Mouse (Mus musculus) liver, adult (tissue): Measurements from ENCODE around the gene Ulk1.
A peak's percentile ranks its signal among the peaks of the same experiment; 100 is the strongest.

Experiments
- GATA4 ChIP-seq: IDR thresholded peaks from 2 replicates; pipeline ENCODE4 v1.6.1; 2014; ENCODE audit warnings: mild to moderate bottlenecking, low read length; ENCODE audit not compliant: insufficient replicate concordance

Ulk1 gene

DNA sequence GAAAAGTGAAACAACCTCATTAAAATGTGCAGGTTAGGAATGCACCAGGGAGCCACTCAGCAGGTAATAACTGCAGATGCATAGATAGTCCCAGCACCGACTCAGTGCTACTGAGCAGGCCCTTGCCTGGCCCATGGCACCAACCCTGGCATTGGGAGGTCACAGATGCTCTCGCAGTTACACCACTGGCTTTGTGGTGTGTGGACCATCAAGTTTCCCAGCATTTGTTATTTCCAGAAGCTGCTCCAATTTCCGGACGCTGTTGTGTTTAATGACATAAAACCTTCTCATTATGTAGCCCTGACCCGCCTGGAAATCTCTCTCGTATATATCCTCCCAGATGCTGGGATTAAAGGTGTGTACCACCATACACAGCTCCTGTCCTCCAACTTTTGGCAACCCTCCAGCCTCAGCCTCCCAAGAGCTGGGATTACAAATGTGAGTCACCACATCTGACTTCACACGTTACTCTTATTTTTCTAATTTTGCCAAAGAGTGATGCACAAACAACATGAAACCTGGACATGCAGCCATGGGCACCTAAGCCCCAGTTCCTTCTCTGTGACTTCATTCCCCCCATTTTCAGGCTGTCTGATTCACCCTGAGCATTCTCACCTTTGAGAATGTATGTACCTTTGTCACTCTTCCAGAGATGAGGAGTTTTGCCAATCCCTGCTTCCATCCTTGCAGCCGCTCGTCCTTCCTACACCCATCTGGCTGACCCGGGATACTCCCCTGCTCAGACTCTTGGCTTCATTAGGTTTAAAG lies 29.0 kb downstream of the Ulk1 start:
- no peak for TF ChIP-seq GATA4

DNA sequence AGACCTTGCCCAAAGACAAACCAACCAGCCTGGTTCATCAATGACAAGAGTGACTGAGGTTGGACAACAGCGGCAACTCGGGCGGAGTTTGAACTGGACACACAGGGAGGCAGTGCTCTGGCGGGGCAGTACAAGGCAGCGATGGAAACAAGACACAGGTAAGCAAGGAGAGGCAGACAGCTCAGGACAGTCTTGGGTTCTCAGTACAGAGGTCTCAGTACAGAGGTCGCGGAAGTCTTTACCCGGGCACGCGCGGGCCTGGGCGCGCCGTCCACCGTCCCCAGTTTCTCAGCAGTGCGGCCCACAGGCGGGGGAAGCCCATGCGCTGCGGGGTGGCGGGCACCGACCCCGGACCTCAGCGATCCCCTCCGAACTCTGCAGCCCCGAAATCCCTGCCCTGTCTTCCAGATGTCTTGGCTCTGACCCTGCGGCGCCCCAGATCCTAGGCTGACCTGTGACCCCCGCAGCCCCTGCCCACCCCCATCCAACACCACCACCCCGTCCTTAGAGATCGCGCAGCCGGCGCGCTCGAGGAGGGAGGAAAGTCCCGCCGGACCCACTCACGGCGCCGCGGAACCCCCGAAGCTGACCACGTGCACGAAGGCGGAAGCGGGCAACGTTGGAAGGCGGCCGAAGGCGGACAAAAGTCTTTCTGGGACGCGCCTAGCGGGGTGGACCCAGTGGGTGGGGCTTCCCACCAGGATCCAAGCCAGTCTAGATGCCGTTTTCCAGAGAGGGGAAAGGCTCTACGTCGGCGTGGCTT lies 29.7 kb downstream of the Ulk1 start, which contains the start of gene Pus1:
Pus1 (minus strand) TSS at position 662 of the 763 bp plus-strand sequence.
- 0 out of 2 replicates have a peak, but pooled peaks have one; percentile 6 for TF ChIP-seq GATA4

GRCm38 (mm10) chr5:110779276-110779997 lies 30.5 kb downstream of the Ulk1 start:
- TF ChIP-seq GATA4, result no peak

GRCm38 (mm10) chr5:110778263-110778662 lies 31.6 kb downstream of the Ulk1 start:
- no peak for TF ChIP-seq GATA4

DNA sequence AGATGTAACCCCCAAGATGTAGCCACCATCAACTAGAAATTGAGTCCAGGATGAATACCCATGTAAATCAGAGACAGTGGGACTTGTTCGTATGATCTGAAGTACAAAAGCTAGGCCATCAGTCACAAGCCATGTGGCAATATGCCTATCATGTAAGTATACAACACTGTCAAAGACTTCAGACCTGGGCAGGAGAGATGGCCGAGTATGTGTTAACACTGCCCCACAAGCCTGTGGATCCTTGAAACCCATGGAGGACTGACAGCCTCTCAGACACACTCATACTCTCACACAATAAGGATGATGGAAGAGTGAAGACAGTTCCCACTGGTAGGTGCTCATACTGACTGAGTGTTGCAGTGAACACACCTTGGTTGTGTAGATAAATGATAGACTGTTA lies 33.8 kb downstream of the Ulk1 start:
- no peak for TF ChIP-seq GATA4

GRCm38 (mm10) chr5:110774511-110774910 lies 35.4 kb downstream of the Ulk1 start:
- no peak for TF ChIP-seq GATA4

DNA sequence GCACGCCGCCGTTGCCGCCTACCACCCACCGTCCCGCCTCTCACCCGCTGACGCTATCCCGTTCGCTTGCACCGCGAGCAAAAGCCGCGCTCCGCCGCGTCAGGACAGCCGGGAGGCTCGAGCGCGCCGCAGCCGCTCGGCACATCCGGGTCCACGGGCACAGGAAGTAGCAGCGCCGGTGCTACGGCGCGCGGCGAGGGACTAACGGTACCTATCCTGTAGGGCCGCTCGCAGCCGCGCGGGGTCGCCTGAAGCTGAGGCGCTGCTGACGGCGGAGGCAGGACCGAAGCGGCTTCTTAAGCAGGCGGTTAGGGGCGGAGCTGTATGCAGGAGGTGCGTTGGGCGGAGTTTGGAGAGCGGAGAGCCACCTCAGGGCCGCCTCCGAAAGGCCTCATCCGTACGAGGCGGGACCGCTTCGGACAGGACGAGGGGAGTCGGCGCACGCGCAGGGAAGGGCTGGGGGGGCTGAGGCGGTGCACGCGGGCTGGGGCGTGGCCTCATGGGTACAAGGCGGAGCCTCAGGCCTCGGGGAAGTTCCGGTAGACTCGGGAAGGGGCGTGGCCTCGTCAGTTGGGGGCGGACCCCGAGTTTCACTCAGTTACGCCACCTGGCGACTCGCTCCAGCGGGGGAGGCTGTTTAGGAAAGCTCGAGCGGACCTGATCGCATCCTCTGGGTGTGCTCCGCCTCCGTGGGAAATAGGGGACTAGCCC lies 39.3 kb downstream of the Ulk1 start, which contains the start of gene Ep400:
Ep400 (minus strand) TSS at position 270 of the 711 bp plus-strand sequence.
- peak; percentile 33; the same call in 1 of the 2 replicates for TF ChIP-seq GATA4

DNA sequence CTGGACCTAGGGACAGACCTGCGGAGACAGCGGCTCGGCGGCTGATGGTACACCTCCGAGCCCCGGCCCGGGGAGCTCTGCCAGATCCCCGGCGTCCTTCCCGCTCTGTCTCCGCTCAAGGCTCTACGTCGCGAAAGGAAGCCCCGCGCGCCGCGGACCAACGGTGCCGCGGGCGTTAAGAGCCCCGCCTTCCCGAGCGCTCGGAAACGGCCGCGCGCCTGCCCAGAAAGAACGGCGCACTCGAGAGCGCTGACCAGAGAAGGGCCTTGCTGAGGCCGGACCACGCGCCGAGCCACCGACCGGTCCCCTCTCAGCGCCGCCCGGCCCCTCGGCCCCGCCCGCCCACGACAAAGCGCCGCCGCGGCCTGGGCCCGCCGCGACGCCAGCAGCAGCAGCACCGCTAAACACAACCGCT lies 39.9 kb downstream of the Ulk1 start:
- TF ChIP-seq GATA4, result no peak

DNA sequence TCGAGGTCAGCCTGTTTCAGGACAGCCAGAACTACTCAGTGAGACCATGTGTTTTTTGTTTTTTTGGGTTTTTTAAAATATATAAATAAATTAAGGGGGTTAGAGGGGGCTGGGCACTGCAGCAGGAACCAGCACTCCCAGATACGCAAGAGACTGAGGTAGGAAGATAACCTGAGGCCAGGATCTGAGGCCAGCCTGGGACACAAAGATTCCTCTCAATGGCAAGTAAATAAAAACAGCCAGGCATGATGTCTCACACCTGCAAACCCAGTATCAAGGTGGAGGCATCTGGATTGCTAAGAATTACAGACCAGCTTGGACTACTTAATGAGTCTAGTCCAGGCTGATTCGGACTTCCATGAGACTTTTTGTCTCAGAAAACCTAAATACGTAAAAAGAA lies 40.6 kb downstream of the Ulk1 start:
- TF ChIP-seq GATA4, result no peak

- TF ChIP-seq GATA4, result no peak
These were observed 46.0 kb downstream of the Ulk1 start for GRCm38 (mm10) chr5:110763890-110764289.

DNA sequence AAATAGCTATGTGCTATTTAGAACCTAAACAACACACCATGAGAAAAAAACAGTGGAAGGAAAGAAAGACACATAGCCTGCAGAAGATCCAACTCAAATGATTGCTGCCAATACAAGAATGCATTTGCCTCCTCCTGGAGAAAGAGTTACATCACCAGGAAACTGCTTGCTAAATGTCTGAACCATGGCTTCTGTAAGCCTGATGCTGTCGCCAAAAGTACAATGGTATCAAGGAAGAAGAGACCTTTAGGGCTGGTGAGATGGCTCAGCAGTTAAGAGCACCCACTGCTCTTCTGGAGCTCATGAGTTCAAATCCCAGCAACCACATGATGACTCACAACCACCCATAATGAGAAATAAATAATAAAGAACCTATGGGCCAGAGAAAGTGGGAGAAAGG lies 64.9 kb downstream of the Ulk1 start:
- no peak for TF ChIP-seq GATA4

DNA sequence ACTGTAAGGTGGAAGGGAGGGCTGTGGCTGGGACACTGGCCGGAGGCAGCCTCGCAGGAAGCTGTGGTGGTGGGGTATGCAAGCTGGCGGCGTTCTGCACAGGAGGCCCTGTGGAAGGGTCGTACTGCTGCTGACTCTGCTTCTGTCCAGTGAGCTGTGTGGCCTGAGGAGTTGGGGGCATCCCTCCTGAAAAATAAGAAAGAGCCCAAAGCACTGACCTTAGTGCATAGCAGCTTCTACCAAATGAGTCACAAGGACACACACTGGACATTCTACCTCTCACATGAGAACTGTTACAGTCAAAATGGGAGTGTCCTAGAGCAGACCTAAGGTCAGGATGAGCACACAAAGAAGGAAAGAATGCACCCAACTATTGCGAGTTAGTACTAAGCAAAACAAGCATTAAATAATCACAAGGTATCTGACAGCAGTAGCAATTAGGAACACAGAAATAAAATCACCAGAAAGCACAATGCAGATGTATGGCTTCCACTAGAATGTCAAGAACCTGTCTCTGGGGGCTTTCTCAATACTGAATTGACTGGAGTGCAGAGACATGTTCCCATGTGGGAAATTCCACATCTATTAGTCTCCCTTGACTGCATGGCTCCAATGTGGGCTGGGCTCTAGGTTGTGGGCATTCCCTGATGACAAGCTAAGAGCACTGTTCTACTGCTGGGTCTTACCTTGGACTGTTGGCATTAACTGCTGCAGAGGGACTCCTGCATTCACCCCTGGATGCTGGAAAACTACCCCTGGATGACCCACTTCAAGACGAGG lies 70.2 kb downstream of the Ulk1 start:
- TF ChIP-seq GATA4, result no peak

DNA sequence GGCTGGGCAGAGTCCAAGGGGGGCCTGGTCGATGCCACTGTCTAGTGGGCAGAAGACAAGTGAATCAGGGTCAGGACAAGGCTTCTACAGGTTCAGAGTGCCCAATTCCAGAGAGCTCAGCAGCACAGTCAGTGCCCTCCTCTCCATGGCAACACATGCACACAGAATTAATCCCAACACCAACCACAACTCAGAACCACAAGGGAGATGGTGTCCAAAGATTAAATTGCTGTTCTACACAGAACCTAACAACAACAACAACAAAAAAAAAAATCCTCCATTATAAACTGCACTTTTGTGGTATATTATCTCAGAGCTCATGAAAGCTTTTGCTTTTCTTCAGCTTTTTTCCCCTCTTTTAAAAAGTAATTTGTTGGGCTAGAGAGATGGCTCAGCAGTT lies 74.3 kb downstream of the Ulk1 start:
- TF ChIP-seq GATA4, result no peak
